Mouse (Mus musculus) cerebellum, adult 18-20 months (tissue): ENCODE measurements around the gene Tprn.

ENCODE experiments used
- DNase-seq, 2 experiments: peaks; one replicate each; pipeline ENCODE4 v3.0.0; 2021

Gene Tprn

DNA sequence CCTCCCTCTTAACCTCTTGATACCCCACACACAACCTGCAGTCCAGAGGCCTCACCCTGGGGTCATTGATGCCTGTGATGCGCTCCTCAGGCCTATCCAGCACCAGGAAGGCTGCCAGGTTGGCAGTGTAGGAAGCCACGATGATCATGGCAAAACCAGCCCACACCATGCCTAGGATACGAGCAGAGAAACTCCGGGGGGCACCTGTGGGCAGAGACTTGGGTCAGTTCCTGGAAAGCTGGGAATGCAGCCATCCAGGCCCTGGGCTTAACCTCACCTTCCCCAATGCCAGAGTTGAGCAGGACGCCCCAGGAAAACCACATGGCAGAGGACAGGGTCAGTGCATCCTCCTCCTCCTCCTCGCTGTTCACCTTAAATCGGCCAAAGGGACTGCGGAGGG lies 34.7 kb downstream of the Tprn start:
- no peak for DNase-seq

DNA sequence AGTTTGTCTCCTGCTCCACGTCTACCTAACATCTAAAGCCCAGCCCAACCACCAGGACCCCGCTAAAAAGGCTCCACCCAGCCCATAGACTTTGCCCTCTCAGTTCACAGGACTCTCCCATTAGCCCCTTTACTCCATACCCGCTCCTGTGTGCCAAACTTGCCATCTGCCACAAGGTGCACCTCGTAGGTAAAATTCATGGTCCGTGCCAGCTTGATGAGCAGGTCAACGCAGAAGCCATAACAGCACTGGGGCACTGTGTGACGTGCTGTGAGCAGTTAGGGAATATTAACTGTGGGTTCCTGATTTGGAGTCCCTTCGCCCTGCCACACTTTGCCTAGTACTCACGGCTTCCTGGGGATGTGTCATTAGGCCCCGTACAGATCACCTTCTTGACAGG lies 35.6 kb downstream of the Tprn start:
- DNase-seq, result peak in 1 of 2 experiments; percentile 72

DNA sequence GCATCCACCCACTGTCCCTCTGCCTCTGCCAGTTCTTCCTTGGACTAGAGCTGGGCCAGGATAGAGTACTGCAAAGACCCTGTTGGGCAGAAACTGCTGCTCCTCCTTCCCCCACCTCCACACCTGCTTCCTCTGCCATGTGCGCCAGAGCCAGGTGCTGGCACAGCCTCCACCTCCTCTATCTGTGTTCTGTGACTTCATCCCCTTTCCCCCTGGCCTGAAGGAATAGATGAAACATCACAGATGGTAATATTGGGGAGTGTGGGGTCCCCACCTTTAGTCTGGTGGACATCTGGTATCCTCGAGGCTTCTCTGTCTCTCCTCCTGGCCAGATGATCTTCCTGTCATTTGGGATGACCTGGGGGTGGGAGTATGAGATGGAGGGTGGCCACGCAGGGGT lies 41.0 kb downstream of the Tprn start:
- no peak for DNase-seq

DNA sequence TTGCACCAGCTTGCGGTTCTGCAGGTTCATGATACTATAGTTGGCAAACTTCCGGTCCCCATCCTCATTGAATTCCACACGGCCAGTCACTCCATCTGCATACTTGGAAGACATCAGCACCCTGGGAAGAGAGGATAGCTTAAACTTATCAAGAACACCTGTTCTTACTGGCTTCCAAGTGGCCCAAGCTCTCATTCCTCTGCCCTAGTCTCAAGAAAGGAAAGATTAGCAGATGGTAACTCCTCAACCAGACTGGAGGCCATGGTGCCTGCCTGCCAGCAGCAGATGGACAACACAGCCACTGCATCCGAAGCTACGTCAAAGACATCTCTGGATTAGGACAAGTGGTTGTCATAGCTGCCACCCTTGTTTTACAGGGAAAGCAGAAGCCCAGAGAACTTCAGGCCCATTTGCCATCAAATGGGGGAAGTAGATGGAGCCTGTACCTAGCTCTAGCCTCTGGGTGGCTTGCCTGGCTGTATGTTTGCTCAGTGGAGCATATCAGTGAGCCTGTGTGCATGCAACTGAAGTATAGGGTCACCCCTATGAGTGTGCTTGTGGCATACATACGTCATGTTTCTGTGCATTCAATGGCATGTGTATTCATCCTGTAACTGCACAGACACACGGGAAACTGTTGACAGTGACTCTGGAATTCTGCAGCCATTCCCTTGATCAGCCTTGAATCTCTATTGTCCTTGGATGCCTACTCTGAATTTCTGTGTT lies 41.7 kb downstream of the Tprn start:
- DNase-seq, result peak; percentile 74 to 83

GRCm38 (mm10) chr2:25304657-25305541 lies 42.5 kb downstream of the Tprn start:
- DNase-seq, result no peak

DNA sequence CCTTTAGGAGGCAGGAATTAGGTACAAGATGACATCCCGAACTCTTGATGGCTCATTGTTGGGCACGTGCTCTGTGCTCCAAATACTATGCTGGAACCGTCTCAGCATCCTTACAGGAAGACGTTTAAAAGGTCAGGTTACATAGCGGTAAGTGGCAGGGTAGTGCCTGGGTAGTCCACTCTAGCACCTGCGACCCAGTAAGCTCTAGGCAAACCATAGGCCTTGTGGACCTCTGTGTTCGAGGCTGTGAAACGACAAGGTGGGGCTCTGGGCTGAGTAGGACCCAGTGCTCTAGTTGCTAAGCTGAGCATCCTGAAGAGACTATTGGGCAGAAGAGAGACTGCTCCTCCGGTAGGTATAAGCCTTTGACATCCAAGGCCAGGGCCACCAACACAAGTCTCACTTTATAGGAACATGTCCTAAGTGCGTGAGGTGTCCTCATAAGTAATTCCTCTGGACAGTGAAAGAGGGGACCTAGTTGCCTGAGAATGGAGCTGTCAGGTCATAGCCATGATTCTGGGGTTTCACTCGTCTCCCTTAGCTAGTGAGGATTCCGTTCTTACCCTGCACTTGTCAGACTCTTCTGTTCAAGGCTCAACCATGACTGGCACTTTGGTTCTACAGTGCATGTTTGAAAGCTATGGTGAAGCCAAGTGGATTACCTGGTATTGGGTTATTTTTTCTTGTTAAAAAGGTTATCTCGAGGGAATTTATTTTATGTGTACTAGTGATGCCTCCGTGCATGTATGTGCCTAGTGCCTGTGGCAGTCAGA lies 43.4 kb downstream of the Tprn start:
- DNase-seq, result peak in 1 of 2 experiments; percentile 1

DNA sequence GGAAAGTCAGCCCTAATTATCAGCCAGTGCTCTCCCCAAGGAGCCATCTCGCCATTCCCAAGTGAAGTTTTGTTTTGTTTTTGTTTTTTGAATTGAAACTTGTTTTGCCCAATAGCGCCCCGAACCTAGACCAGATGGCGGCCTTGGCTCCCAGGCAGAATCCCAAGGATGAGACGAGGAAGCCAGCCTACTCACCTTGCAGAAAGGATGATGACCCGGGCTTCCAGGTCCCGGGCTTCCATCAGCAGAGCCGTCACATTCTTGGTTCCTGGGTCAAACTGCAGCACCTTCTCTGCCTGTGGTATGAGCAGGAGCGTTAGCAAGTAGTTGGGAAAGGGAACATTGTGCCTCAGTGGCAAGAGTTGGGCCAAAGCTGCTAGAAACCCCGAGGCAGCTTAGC lies 47.8 kb downstream of the Tprn start:
- DNase-seq, result peak; percentile 55 to 58

DNA sequence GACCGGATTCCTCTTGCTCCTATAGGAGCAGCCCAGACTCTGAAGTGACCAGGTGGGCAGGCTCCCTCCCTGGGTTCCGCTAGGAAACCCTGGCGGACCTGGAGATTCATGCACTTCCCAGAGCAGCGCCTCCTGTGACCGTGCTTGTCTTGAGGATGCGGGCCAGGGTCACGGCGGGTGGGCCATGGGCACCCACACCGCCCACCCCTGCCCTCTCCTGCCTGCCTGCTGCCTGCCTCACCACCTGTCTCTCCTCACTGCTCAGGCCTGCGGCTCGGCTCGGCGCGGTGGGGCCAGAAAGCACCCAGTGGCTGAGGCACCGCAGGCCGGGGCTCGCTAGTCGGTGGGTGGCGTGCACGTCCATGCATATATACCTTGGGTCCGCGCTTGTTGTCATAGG lies 48.6 kb downstream of the Tprn start:
- peak in 1 of 2 experiments; percentile 53 for DNase-seq

DNA sequence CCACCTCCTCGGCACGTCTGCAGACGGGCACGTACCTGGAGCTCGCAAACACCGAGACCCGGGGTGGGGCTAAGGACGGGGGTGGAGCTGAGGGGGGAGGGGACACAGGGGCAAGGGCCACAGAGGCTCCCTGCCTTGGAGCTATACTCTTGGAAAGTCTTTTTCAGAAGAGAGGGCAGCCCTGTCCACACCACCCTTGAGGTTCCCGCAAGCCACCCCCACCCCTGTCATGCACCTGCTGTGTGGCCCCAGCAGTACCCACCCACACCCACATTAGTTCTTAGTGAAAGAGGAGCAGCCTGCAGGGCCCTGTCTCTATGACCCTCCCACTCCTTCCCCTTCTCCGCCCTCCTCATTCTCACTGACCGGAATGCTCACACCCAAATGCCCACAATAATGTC lies 49.1 kb downstream of the Tprn start:
- no peak for DNase-seq

DNA sequence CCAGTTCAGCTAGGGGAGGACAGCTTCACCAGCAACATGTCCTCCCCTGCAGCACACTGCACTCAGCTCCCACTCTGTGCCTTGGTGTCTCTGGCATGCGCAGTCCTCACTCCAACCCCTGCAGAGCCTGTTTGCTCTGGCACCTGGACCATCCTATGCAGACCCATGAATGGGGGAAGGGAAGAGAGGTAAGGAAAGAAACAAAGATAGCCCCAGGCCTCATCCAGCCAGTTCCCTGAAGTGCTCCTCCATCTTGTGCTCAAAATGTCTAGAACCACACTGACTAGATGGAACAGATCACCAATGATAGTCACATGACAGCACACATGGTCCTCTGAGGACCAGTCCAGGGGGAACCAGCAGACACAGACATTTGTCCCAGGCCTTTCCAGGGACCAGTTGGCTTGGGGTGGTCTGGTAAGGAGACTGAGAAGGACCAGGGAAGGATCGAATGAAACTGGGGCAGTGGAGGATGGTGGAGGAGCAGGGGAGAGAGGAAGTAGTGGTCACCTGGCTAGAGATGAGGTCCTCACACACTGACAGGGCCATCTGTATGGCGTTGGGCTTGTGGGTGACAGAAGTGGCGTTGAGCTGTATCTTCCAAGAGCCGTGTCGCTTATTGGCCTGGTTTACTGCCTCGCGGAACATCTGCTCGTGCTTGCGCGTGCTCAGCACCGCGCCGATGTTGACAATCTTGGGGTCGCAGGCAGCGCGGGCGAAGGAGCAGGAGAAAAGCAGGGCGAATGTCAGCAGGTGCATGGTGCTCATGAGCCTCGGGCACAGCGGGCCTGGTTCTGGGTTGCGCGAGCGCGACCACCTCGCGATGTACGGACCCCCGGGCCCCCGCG lies 55.9 kb downstream of the Tprn start:
- peak; percentile 71 to 74 for DNase-seq

- DNase-seq, result peak; percentile 86 to 92
Measured at GRCm38 (mm10) chr2:25318971-25319773, 56.8 kb downstream of the Tprn start, which contains the start of gene Grin1. Gene Grin1 (minus strand): TSS chr2:25319187.
